Mouse (Mus musculus) gastrocnemius, postnatal 36 days (tissue): Measurements from ENCODE around the gene Cacna1a. TPM values are rescaled to one million over a fixed set of nuclear protein-coding genes. Genes with fewer than 3 reads are reported as not detected.
A peak's percentile ranks its signal among the peaks of the same experiment; 100 is the strongest.

ENCODE experiments used
- DNase-seq, 2 experiments: peaks; one replicate each; pipeline ENCODE4 v3.0.0; 2022
- intact Hi-C: fragments of 180-260 bp; cut with DNase I; formaldehyde crosslinking; loops from one replicate; pipeline ENCODE4 v1.15.1; 2025
- total RNA-seq, 2 experiments: library from RNA; stranded (reverse); gene quantifications; 2 replicates each; pipeline ENCODE4 v1.2.3; 2021

Cacna1a gene
- total RNA-seq, 2 experiments from 2014 or later: 3.3 to 3.8 TPM

GRCm38 (mm10) chr8:84395751-84396457, 7.7 kb downstream of the Cacna1a start:
- intact Hi-C loops: no loop called here
- DNase-seq: no peak

GRCm38 (mm10) chr8:84413886-84414851, 25.9 kb downstream of the Cacna1a start:
- intact Hi-C loops: no loop called here
- peak in 1 of 2 experiments; percentile 22 for DNase-seq

GRCm38 (mm10) chr8:84414918-84415317, 26.7 kb downstream of the Cacna1a start:
- intact Hi-C loops: no loop called here
- DNase-seq: no peak

GRCm38 (mm10) chr8:84415378-84415898, 27.2 kb downstream of the Cacna1a start:
- no peak for DNase-seq
- intact Hi-C loops: no loop called here

GRCm38 (mm10) chr8:84416041-84416440, 27.8 kb downstream of the Cacna1a start:
- intact Hi-C loops: no loop called here
- DNase-seq: no peak

- intact Hi-C loops: no loop called here
- DNase-seq: no peak
Observed at GRCm38 (mm10) chr8:84416915-84417314, 28.7 kb downstream of the Cacna1a start.

- intact Hi-C loops: no loop called here
- DNase-seq: no peak
Observed at GRCm38 (mm10) chr8:84417840-84418239, 29.6 kb downstream of the Cacna1a start.

- intact Hi-C loops: no loop called here
- no peak for DNase-seq
Observed at GRCm38 (mm10) chr8:84424426-84424825, 36.2 kb downstream of the Cacna1a start.

- intact Hi-C loops: no loop called here
Observed at GRCm38 (mm10) chr8:84426087-84426486, 37.8 kb downstream of the Cacna1a start.

GRCm38 (mm10) chr8:84426582-84426981, 38.3 kb downstream of the Cacna1a start:
- DNase-seq: no peak
- intact Hi-C loops: no loop called here

More at GRCm38 (mm10) chr8:84426087-84426486, 37.8 kb downstream of the Cacna1a start:
- DNase-seq: no peak

- DNase-seq: no peak
- intact Hi-C loops: no loop called here
Observed at GRCm38 (mm10) chr8:84428034-84428433, 39.8 kb downstream of the Cacna1a start.

- no peak for DNase-seq
- intact Hi-C loops: no loop called here
Observed at GRCm38 (mm10) chr8:84429014-84429413, 40.8 kb downstream of the Cacna1a start.

- intact Hi-C loops: no loop called here
Observed at GRCm38 (mm10) chr8:84429492-84429891, 41.3 kb downstream of the Cacna1a start.

GRCm38 (mm10) chr8:84435370-84435769, 47.1 kb downstream of the Cacna1a start:
- no peak for DNase-seq
- intact Hi-C loops: no loop called here

More at GRCm38 (mm10) chr8:84429492-84429891, 41.3 kb downstream of the Cacna1a start:
- DNase-seq: no peak

GRCm38 (mm10) chr8:84439813-84440212, 51.6 kb downstream of the Cacna1a start:
- intact Hi-C loops: no loop called here
- no peak for DNase-seq

- no peak for DNase-seq
- intact Hi-C loops: no loop called here
Observed at GRCm38 (mm10) chr8:84442043-84442442, 53.8 kb downstream of the Cacna1a start.

GRCm38 (mm10) chr8:84446571-84446991, 58.3 kb downstream of the Cacna1a start:
- intact Hi-C loops: no loop called here
- no peak for DNase-seq

GRCm38 (mm10) chr8:84454532-84454931, 66.3 kb downstream of the Cacna1a start:
- peak in 1 of 2 experiments; percentile 24 for DNase-seq
- intact Hi-C loops: no loop called here

GRCm38 (mm10) chr8:84458853-84459252, 70.6 kb downstream of the Cacna1a start:
- intact Hi-C loops: no loop called here
- no peak for DNase-seq

- intact Hi-C loops: no loop called here
- DNase-seq: no peak
Observed at GRCm38 (mm10) chr8:84459276-84459675, 71.0 kb downstream of the Cacna1a start.

- no peak for DNase-seq
- intact Hi-C loops: no loop called here
Observed at GRCm38 (mm10) chr8:84460698-84461097, 72.5 kb downstream of the Cacna1a start.
